Mouse (Mus musculus): Measurements from ENCODE around the gene Heatr5a. TPM values are rescaled to one million over a fixed set of nuclear protein-coding genes. Genes with fewer than 3 reads are reported as not detected.

Gene Heatr5a
- polyA plus RNA-seq, 1 experiment = not detected

GRCm38 (mm10) chr12:52002746-52003145 is 31.6 kb upstream of the Heatr5a start:
- no peak overlapping the region for H3K27ac ChIP-seq (ENCODE audit: insufficient read depth, low read depth, low read length)
- H3K4me1 ChIP-seq (ENCODE audit: control insufficient read depth, insufficient read depth, low read length) = no peaks in the 10 kb centered on the region
- no peak overlapping the region for H3K4me3 ChIP-seq (ENCODE audit: insufficient read depth, low read depth, low read length)
- 90% methylated on average over 3 of the region's 3 CpGs for WGBS
- TF ChIP-seq POLR2A (IDR thresholded peaks at IDR 0.05; ENCODE audit: insufficient read depth, low read depth, low read length) = no peak
- TF ChIP-seq CTCF (IDR thresholded peaks at IDR 0.05; ENCODE audit: insufficient read depth, low read depth, low read length) = no peak

DNA sequence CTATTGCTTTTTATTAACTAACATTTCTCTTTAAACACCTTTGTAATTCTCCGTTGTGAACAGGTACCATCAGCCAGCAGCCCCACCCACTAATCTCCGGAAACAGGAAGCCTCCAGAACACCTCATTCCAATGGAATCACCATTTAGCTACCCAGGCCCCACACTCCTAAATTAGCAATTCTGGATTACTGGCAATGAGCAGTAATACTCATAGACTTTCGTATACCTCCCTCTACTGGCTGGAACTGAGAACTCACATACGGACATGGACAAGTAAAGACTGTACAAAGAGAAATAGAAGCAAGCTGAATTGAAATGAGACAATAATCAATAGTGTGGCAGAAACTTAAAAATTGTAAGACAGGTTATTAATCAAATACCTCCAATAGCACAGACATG is 30.4 kb upstream of the Heatr5a start:
- TF ChIP-seq CTCF (IDR thresholded peaks at IDR 0.05; ENCODE audit: insufficient read depth, low read depth, low read length) (no peak), POLR2A (IDR thresholded peaks at IDR 0.05; ENCODE audit: insufficient read depth, low read depth, low read length) (no peak)
- no peak overlapping the region for H3K27ac ChIP-seq (ENCODE audit: insufficient read depth, low read depth, low read length)
- 7% methylated on average over 4 of the region's 4 CpGs for WGBS
- no peak overlapping the region for H3K4me3 ChIP-seq (ENCODE audit: insufficient read depth, low read depth, low read length)
- no peaks in the 10 kb centered on the region for H3K4me1 ChIP-seq (ENCODE audit: control insufficient read depth, insufficient read depth, low read length)

GRCm38 (mm10) chr12:51998366-51998932 is 27.3 kb upstream of the Heatr5a start:
- no peak overlapping the region for H3K27ac ChIP-seq (ENCODE audit: insufficient read depth, low read depth, low read length)
- no peak for TF ChIP-seq POLR2A (IDR thresholded peaks at IDR 0.05; ENCODE audit: insufficient read depth, low read depth, low read length)
- no peak for TF ChIP-seq CTCF (IDR thresholded peaks at IDR 0.05; ENCODE audit: insufficient read depth, low read depth, low read length)
- H3K4me3 ChIP-seq (ENCODE audit: insufficient read depth, low read depth, low read length) = no peak overlapping the region
- H3K4me1 ChIP-seq (ENCODE audit: control insufficient read depth, insufficient read depth, low read length) = no peaks in the 10 kb centered on the region
- 88% methylated on average over 9 of the region's 9 CpGs for WGBS

GRCm38 (mm10) chr12:51995738-51996536 is 24.8 kb upstream of the Heatr5a start:
- 91% methylated on average over 1 of the region's 1 CpGs for WGBS
- Histone ChIP-seq H3K4me3 (ENCODE audit: insufficient read depth, low read depth, low read length) (no peak overlapping the region), H3K27ac (ENCODE audit: insufficient read depth, low read depth, low read length) (no peak overlapping the region), H3K4me1 (ENCODE audit: control insufficient read depth, insufficient read depth, low read length) (no peaks in the 10 kb centered on the region)
- TF ChIP-seq POLR2A (IDR thresholded peaks at IDR 0.05; ENCODE audit: insufficient read depth, low read depth, low read length) = no peak
- no peak for TF ChIP-seq CTCF (IDR thresholded peaks at IDR 0.05; ENCODE audit: insufficient read depth, low read depth, low read length)

- Histone ChIP-seq H3K27ac (ENCODE audit: insufficient read depth, low read depth, low read length) (no peak overlapping the region), H3K4me1 (ENCODE audit: control insufficient read depth, insufficient read depth, low read length) (no peaks in the 10 kb centered on the region), H3K4me3 (ENCODE audit: insufficient read depth, low read depth, low read length) (no peak overlapping the region)
- TF ChIP-seq CTCF (IDR thresholded peaks at IDR 0.05; ENCODE audit: insufficient read depth, low read depth, low read length) (no peak), POLR2A (IDR thresholded peaks at IDR 0.05; ENCODE audit: insufficient read depth, low read depth, low read length) (no peak)
- 79% methylated on average over 2 of the region's 2 CpGs for WGBS
Measured at GRCm38 (mm10) chr12:51990629-51991028, 19.5 kb upstream of the Heatr5a start.

DNA sequence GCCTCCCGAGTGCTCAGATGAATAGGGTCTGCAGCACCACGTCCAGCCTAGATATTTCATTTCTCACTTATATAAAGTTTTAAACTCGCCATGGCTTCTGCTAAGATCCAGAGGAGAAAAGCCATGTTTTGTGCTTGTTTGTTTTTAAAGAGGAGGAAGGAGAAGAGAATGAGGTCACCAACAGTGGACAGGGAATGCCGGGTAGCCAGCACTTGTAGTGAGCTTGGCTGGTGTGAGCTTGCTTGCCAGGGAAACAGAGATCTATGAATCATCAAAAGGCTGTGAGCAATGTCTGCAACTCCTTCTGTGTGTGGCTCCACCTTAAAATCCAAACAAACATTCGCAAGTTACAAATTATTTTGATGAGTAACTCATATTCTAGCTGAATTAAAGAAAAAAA is 17.4 kb upstream of the Heatr5a start:
- TF ChIP-seq CTCF (IDR thresholded peaks at IDR 0.05; ENCODE audit: insufficient read depth, low read depth, low read length) (no peak), POLR2A (IDR thresholded peaks at IDR 0.05; ENCODE audit: insufficient read depth, low read depth, low read length) (no peak)
- Histone ChIP-seq H3K27ac (ENCODE audit: insufficient read depth, low read depth, low read length) (no peak overlapping the region), H3K4me1 (ENCODE audit: control insufficient read depth, insufficient read depth, low read length) (no peaks in the 10 kb centered on the region), H3K4me3 (ENCODE audit: insufficient read depth, low read depth, low read length) (no peak overlapping the region)
- 85% methylated on average over 5 of the region's 5 CpGs for WGBS

DNA sequence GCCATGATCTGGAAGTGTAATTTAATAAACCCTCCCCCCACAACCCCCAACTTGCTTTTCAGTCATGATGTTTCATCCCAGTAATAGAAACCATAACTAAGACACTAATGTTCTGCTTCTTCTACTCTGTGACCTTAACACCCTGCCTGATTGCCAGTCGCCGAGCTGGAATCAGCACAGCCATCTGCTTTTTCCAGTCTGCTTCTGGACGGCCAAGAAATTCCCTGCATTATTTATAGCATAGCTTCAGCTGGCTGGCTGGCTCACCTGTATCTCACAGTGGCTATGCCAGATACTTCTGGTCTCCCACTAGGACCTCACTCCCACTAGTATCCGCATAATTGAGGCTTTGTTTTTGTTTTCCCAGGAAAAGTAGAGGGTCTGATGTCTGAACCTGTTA is 14.7 kb upstream of the Heatr5a start:
- TF ChIP-seq POLR2A (IDR thresholded peaks at IDR 0.05; ENCODE audit: insufficient read depth, low read depth, low read length) (no peak), CTCF (IDR thresholded peaks at IDR 0.05; ENCODE audit: insufficient read depth, low read depth, low read length) (no peak)
- 78% methylated on average over 4 of the region's 4 CpGs for WGBS
- Histone ChIP-seq H3K4me1 (ENCODE audit: control insufficient read depth, insufficient read depth, low read length) (no peaks in the 10 kb centered on the region), H3K27ac (ENCODE audit: insufficient read depth, low read depth, low read length) (no peak overlapping the region), H3K4me3 (ENCODE audit: insufficient read depth, low read depth, low read length) (no peak overlapping the region)

GRCm38 (mm10) chr12:51985163-51985748 is 14.1 kb upstream of the Heatr5a start:
- Histone ChIP-seq H3K4me1 (ENCODE audit: control insufficient read depth, insufficient read depth, low read length) (no peaks in the 10 kb centered on the region), H3K4me3 (ENCODE audit: insufficient read depth, low read depth, low read length) (no peak overlapping the region), H3K27ac (ENCODE audit: insufficient read depth, low read depth, low read length) (no peak overlapping the region)
- no peak for TF ChIP-seq CTCF (IDR thresholded peaks at IDR 0.05; ENCODE audit: insufficient read depth, low read depth, low read length)
- no peak for TF ChIP-seq POLR2A (IDR thresholded peaks at IDR 0.05; ENCODE audit: insufficient read depth, low read depth, low read length)
- WGBS = 93% methylated on average over 3 of the region's 3 CpGs

DNA sequence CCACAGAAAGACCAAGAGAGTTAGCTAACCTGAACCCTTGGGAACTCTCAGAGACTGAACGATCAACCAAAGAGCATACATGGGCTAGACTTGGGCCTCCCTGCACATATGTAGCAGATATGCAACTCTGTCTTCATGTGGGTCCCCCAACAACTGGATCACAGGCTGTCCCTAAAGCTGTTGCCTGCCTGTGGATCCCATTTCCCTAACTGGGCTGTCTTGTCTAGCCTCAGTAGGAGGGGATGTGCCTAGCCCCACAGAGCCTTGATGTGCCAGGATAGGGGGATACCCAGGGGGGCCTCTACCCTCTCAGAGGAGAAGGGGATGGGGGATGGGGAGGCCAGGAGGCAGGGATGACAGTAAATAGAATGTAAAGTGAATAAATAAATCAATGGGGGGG is 12.5 kb upstream of the Heatr5a start:
- Histone ChIP-seq H3K4me1 (ENCODE audit: control insufficient read depth, insufficient read depth, low read length) (no peaks in the 10 kb centered on the region), H3K27ac (ENCODE audit: insufficient read depth, low read depth, low read length) (no peak overlapping the region), H3K4me3 (ENCODE audit: insufficient read depth, low read depth, low read length) (no peak overlapping the region)
- 96% methylated on average over 1 of the region's 1 CpGs for WGBS
- TF ChIP-seq CTCF (IDR thresholded peaks at IDR 0.05; ENCODE audit: insufficient read depth, low read depth, low read length) = no peak
- TF ChIP-seq POLR2A (IDR thresholded peaks at IDR 0.05; ENCODE audit: insufficient read depth, low read depth, low read length) = no peak

Measured in olfactory bulb, adult 2 months (tissue).